Mouse (Mus musculus) neural tube, embryonic 12.5 days (tissue): ENCODE results near the gene Kif9. TPM values are rescaled to one million over a fixed set of nuclear protein-coding genes. Genes with fewer than 3 reads are reported as not detected.

Source experiments
- ATAC-seq: fragments of 200-750 bp; cut with Nextera tagmentation; 2 replicates; pipeline ENCODE4 v1.8.0; 2017; ENCODE audit warnings: low read depth, mild to moderate bottlenecking, moderate TSS enrichment, moderate library complexity; ENCODE audit not compliant: low FRiP score
- H3K27ac ChIP-seq: fragments of 300-500 bp; sonication (generic); 2 replicates; pipeline ENCODE4 v1.5.1; 2016
- H3K27me3 ChIP-seq: fragments of 300-500 bp; sonication (generic); replicated peaks from 2 replicates; pipeline ENCODE4 v1.6.1; 2016; ENCODE audit warnings: mild to moderate bottlenecking
- H3K36me3 ChIP-seq: fragments of 300-500 bp; sonication (generic); 2 replicates; pipeline ENCODE4 v1.6.1; 2016; ENCODE audit warnings: mild to moderate bottlenecking
- H3K4me1 ChIP-seq: fragments of 300-500 bp; sonication (generic); 2 replicates; pipeline ENCODE4 v1.6.1; 2016
- H3K4me2 ChIP-seq: fragments of 300-500 bp; sonication (generic); replicated peaks from 2 replicates; pipeline ENCODE4 v1.6.1; 2016; ENCODE audit warnings: mild to moderate bottlenecking
- H3K4me3 ChIP-seq: fragments of 300-500 bp; sonication (generic); 2 replicates; pipeline ENCODE4 v1.5.1; 2016
- H3K9ac ChIP-seq: fragments of 300-500 bp; sonication (generic); 2 replicates; pipeline ENCODE4 v1.6.1; 2016; ENCODE audit warnings: mild to moderate bottlenecking
- H3K9me3 ChIP-seq: fragments of 300-500 bp; sonication (generic); 2 replicates; pipeline ENCODE4 v1.6.1; 2016; ENCODE audit warnings: mild to moderate bottlenecking
- WGBS: fragments of 180-500 bp; shearing (Covaris S2); methylation state at CpG from one replicate; pipeline ENCODE4 v1.1.7; 2016; 5-methylcytosine and 5-hydroxymethylcytosine counted together
- polyA plus RNA-seq: library from polyadenylated mRNA; unstranded; fragments of >200 nt; fragmentation: Nextera tagmentation; extraction: Ambion mirVana; gene quantifications from 2 replicates; pipeline ENCODE4 v1.2.1, GENCODE M21; 2016

The Kif9 gene
- polyA plus RNA-seq: 1.6 and 1.7 TPM in 2 replicates

DNA sequence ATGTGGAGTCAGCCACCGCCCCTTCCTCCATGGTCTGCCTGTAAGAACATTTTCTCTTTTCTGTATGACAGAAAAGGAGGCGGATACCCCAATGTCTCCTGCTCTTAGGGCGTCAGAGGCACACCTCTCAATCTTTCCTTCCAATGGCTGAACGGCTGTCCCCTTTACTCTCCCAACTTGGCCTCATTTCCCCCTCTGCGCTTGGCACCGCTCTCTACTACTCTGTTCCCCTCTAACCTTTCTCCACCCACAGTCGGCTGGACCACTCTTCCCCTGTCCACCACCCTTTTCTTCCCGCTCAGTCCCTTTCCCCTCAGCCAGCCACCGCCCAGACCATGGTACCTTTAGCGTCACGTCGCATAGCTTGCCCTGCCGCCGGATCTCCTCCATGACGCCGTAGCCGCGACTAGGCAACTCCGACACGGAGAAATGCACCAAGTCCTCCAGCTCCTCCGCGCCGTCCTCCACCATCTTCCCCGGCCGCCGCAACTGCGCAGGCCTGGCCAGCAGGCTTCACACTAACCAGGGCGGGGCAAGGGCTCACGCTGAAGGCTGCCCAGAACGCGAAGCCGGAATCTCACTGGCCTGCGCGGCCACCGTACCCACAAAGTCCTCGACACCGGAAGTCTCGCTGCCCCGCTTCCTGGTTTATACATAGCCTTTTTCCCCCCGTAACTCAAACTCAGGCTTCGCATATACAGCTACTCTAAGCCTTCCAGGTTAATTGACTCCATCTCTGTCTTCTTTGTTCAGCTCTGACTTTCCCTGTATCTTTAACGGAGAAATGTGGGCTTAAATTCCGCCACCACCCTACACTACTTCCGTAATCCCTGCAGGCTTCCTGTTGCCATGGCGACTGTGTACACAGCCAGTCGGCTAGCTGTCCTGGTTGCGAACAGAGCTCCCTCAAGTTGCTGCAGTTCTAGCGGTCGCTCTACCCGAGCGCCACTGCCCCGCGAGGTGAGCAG lies at the start of gene Kif9, which contains the start of gene Klhl18:
TSS of gene Kif9 (plus strand) at position 835 of the 968 bp plus-strand sequence.
TSS of gene Klhl18 (minus strand) at position 571 of the 968 bp plus-strand sequence.
- peaks cover 4% of the 10 kb centered on the region; the same call in 1 of the 2 replicates for H3K36me3 ChIP-seq
- under 1% methylated on average over 53 of the region's 53 CpGs for WGBS
- peak; percentile 99 for ATAC-seq
- H3K4me2 ChIP-seq: peak within 1 kb of the TSS; percentile 80
- H3K9ac ChIP-seq: peak within 1 kb of the TSS; percentile 73
- H3K27ac ChIP-seq: peak within 1 kb of the TSS; percentile 50; the same call in 1 of the 2 replicates
- 0 out of 2 replicates have a peak, but pooled peaks cover 9% of the 10 kb centered on the region for H3K27me3 ChIP-seq
- no peaks in the 10 kb centered on the region for H3K9me3 ChIP-seq
- H3K4me3 ChIP-seq: peak within 1 kb of the TSS; percentile 71
- peaks cover 12% of the 10 kb centered on the region for H3K4me1 ChIP-seq

- ATAC-seq: no peak
- Histone ChIP-seq H3K36me3 (peaks cover 51% of the 10 kb centered on the region), H3K9me3 (no peaks in the 10 kb centered on the region), H3K4me1 (no peaks in the 10 kb centered on the region), H3K27ac (no peak overlapping the region), H3K9ac (no peak overlapping the region), H3K4me2 (no peak overlapping the region), H3K4me3 (no peak overlapping the region), H3K27me3 (no peaks in the 10 kb centered on the region)
- 76% methylated on average over 8 of the region's 8 CpGs for WGBS
Observed at GRCm38 (mm10) chr9:110431241-110431640, 45.5 kb upstream of the Kif9 start.

DNA sequence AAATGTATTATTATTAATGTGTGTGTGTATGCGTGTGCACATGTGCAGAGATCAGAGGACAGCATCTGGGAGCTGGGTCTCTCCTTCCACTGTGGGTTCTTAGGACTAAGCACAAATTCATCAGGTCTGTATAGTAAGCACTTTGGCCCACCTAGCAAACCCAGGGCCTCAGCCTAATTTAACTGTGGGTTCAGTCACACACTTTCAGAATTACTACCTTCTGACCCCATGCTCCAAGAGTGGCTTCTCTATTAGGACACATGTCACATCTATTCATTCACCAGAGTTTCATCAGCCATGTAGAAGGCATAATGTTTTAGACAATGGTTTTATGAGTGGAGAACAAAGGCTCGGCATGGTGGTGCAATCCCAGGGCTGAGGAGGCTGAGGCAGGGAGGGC lies 43.7 kb upstream of the Kif9 start:
- H3K27ac ChIP-seq: no peak overlapping the region
- peaks cover 48% of the 10 kb centered on the region for H3K36me3 ChIP-seq
- H3K27me3 ChIP-seq: no peaks in the 10 kb centered on the region
- ATAC-seq: no peak
- H3K9ac ChIP-seq: no peak overlapping the region
- no peaks in the 10 kb centered on the region for H3K4me1 ChIP-seq
- no peak overlapping the region for H3K4me2 ChIP-seq
- 96% methylated on average over 2 of the region's 2 CpGs for WGBS
- no peaks in the 10 kb centered on the region for H3K9me3 ChIP-seq
- H3K4me3 ChIP-seq: no peak overlapping the region

DNA sequence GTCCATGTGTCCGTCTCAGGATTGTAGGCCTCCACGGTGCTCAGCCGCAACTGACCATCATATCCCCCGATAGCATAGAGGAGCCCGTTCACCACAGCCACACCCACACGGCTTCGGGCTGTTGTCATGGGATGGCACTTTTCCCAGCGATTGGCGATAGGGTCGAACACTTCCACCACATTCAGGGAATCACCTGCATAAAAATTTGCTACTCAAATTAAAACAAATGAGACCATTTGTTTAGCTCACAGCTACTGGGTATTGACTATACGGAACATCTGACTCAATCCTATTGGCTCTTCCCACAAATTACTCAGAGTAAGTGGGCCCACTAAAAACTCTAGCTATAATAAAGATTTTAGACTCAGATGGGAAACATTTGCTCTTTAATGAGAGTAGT lies 40.7 kb upstream of the Kif9 start:
- H3K27ac ChIP-seq: no peak overlapping the region
- no peaks in the 10 kb centered on the region for H3K4me1 ChIP-seq
- ATAC-seq: no peak
- H3K4me3 ChIP-seq: no peak overlapping the region
- WGBS: 96% methylated on average over 11 of the region's 11 CpGs
- H3K36me3 ChIP-seq: peaks cover 30% of the 10 kb centered on the region
- no peaks in the 10 kb centered on the region for H3K27me3 ChIP-seq
- no peaks in the 10 kb centered on the region for H3K9me3 ChIP-seq
- H3K4me2 ChIP-seq: no peak overlapping the region
- H3K9ac ChIP-seq: no peak overlapping the region

DNA sequence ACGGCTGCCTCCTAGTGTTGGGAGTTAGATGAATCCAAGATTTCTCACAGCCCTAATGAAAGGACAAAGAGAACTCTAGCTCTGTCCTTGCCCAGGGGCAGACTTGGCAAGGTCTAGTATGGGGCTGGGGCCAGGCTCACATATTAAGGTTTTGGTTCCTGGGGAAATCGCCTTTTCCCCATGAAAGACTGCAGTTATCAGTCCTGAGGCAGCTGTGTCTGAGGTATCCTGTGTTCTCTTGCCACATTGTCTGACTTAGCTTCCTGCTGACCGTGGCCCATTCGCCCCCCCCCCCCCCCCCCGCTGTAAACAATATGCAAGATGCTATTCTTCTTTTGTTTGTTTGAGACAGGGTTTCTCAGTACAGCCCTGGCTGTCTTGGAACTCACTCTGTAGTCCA lies 36.7 kb upstream of the Kif9 start:
- H3K36me3 ChIP-seq: peaks cover 32% of the 10 kb centered on the region
- no peak overlapping the region for H3K4me3 ChIP-seq
- 65% methylated on average over 4 of the region's 5 CpGs for WGBS
- H3K4me1 ChIP-seq: no peaks in the 10 kb centered on the region
- H3K4me2 ChIP-seq: no peak overlapping the region
- H3K27me3 ChIP-seq: no peaks in the 10 kb centered on the region
- no peaks in the 10 kb centered on the region for H3K9me3 ChIP-seq
- no peak for ATAC-seq
- H3K9ac ChIP-seq: no peak overlapping the region
- no peak overlapping the region for H3K27ac ChIP-seq

DNA sequence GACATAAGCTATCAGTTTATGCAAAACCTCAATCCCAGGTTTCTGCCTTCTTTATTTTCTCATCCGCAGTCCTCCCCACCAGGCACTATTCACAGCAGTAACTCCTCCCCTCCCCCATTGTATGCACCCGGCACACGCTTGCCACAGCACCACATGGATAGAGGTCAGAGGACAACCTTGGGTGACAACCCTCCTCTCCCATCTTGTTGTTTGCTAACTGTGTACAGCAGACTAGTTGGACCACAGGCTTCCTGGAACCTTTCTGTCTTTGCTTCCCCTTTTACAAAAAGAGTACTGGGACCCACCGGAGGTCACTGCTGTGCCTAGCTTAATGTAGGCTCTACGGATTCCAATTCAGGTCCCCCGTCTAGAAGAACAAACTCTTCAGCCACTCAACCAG lies 36.2 kb upstream of the Kif9 start:
- Histone ChIP-seq H3K9ac (no peak overlapping the region), H3K4me1 (no peaks in the 10 kb centered on the region), H3K36me3 (peaks cover 27% of the 10 kb centered on the region), H3K9me3 (no peaks in the 10 kb centered on the region), H3K4me2 (no peak overlapping the region), H3K27ac (no peak overlapping the region), H3K4me3 (no peak overlapping the region), H3K27me3 (no peaks in the 10 kb centered on the region)
- WGBS: 82% methylated on average over 6 of the region's 6 CpGs
- no peak for ATAC-seq

- Histone ChIP-seq H3K9me3 (no peaks in the 10 kb centered on the region), H3K27me3 (no peaks in the 10 kb centered on the region), H3K9ac (no peak overlapping the region), H3K4me1 (no peaks in the 10 kb centered on the region; the same call in 1 of the 2 replicates), H3K4me3 (no peak overlapping the region), H3K36me3 (peaks cover 18% of the 10 kb centered on the region), H3K27ac (no peak overlapping the region), H3K4me2 (no peak overlapping the region)
- 83% methylated on average over 15 of the region's 15 CpGs for WGBS
- ATAC-seq: no peak
Observed at GRCm38 (mm10) chr9:110448356-110448755, 28.4 kb upstream of the Kif9 start.

DNA sequence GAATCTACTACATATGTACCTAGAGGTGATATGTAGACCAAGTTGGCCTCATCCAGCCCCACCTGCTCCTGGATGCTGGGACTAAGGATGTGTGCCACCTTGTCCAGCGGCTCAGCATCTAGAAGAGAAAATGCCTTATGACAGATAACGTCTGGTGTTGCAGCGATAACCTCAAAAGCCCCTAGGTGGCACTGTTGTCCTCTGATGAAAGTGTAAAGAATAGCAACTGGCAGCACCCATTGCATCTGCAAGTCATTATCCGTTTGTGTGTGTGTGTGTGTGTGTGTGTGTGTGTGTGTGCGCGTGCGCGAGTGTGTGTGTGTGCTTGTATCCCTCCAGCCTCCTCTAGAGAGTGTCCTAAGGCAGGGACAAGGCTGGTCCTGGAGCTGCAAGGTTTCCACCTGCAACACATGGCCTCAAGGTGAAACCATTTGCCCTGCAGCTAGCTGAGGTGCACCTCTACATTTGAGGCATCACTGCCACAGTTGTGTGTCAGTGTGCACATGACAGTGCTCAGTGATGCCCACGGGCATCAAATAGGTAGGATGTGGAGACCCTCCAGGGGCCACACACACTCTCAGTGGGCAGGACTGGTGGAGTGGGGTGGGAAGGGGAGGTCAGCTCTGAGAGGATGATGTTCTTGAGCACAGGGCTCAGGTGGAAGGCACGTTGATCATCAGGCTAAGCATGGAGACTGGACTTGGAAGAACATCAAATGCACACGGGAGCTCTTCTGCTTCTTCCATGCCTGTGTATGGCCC lies 27.7 kb upstream of the Kif9 start:
- Histone ChIP-seq H3K36me3 (peaks cover 15% of the 10 kb centered on the region), H3K27me3 (no peaks in the 10 kb centered on the region), H3K4me2 (no peak overlapping the region), H3K9ac (no peak overlapping the region), H3K27ac (no peak overlapping the region), H3K9me3 (no peaks in the 10 kb centered on the region), H3K4me1 (no peaks in the 10 kb centered on the region; the same call in 1 of the 2 replicates), H3K4me3 (no peak overlapping the region)
- WGBS: 38% methylated on average over 11 of the region's 11 CpGs
- ATAC-seq: peak; percentile 81; the same call in 1 of the 2 replicates

- WGBS: 89% methylated on average over 3 of the region's 3 CpGs
- no peaks in the 10 kb centered on the region for H3K27me3 ChIP-seq
- H3K36me3 ChIP-seq: peaks cover 18% of the 10 kb centered on the region
- no peak for ATAC-seq
- no peak overlapping the region for H3K27ac ChIP-seq
- no peaks in the 10 kb centered on the region for H3K9me3 ChIP-seq
- no peaks in the 10 kb centered on the region; the same call in 1 of the 2 replicates for H3K4me1 ChIP-seq
- no peak overlapping the region for H3K4me3 ChIP-seq
- no peak overlapping the region for H3K9ac ChIP-seq
- no peak overlapping the region for H3K4me2 ChIP-seq
Observed at GRCm38 (mm10) chr9:110452523-110452922, 24.2 kb upstream of the Kif9 start.

- no peak overlapping the region for H3K9ac ChIP-seq
- H3K36me3 ChIP-seq: peaks cover 6% of the 10 kb centered on the region; the same call in 1 of the 2 replicates
- H3K4me1 ChIP-seq: no peaks in the 10 kb centered on the region
- no peak overlapping the region for H3K4me3 ChIP-seq
- H3K4me2 ChIP-seq: no peak overlapping the region
- no peak overlapping the region for H3K27ac ChIP-seq
- WGBS: 95% methylated on average over 3 of the region's 3 CpGs
- H3K9me3 ChIP-seq: no peaks in the 10 kb centered on the region
- no peak for ATAC-seq
- no peaks in the 10 kb centered on the region for H3K27me3 ChIP-seq
Observed at GRCm38 (mm10) chr9:110457926-110458325, 18.8 kb upstream of the Kif9 start.

GRCm38 (mm10) chr9:110459145-110459727 lies 17.5 kb upstream of the Kif9 start:
- H3K27me3 ChIP-seq: no peaks in the 10 kb centered on the region
- peaks cover 6% of the 10 kb centered on the region; the same call in 1 of the 2 replicates for H3K36me3 ChIP-seq
- no peak overlapping the region for H3K4me2 ChIP-seq
- no peak overlapping the region for H3K27ac ChIP-seq
- H3K4me3 ChIP-seq: no peak overlapping the region
- no peaks in the 10 kb centered on the region for H3K4me1 ChIP-seq
- no peak for ATAC-seq
- H3K9ac ChIP-seq: no peak overlapping the region
- 78% methylated on average over 2 of the region's 2 CpGs for WGBS
- no peaks in the 10 kb centered on the region for H3K9me3 ChIP-seq
